Mouse (Mus musculus) embryonic facial prominence, embryonic 11.5 days (tissue): Measurements from ENCODE around the gene Naaladl2. TPM values are rescaled to one million over a fixed set of nuclear protein-coding genes. Genes with fewer than 3 reads are reported as not detected.

Experiments used
- ATAC-seq: fragments of 200-750 bp; cut with Nextera tagmentation; replicated peaks from 2 replicates; pipeline ENCODE4 v1.8.0; 2017; ENCODE audit warnings: low read depth; ENCODE audit not compliant: insufficient number of reproducible peaks, low FRiP score, low TSS enrichment
- DNase-seq: peaks from one replicate; pipeline ENCODE4 v3.0.0-alpha.2; 2015; ENCODE audit warnings: low spot score
- H3K27ac ChIP-seq: fragments of 300-500 bp; sonication (generic); replicated peaks from 2 replicates; pipeline ENCODE4 v1.5.1; 2014; ENCODE audit warnings: mild to moderate bottlenecking, low read depth, low read length, control low read depth
- H3K27me3 ChIP-seq: fragments of 300-500 bp; sonication (generic); 2 replicates; pipeline ENCODE4 v1.6.1; 2014; ENCODE audit warnings: mild to moderate bottlenecking, low read length, moderate library complexity, mixed read lengths; ENCODE audit not compliant: control insufficient read depth, insufficient read depth
- H3K36me3 ChIP-seq: fragments of 300-500 bp; sonication (generic); replicated peaks from 2 replicates; pipeline ENCODE4 v1.6.1; 2014; ENCODE audit warnings: low read depth, mild to moderate bottlenecking, low read length, moderate library complexity, mixed read lengths; ENCODE audit not compliant: control insufficient read depth, insufficient read depth
- H3K4me1 ChIP-seq: fragments of 300-500 bp; sonication (generic); 2 replicates; pipeline ENCODE4 v1.6.1; 2014; ENCODE audit warnings: low read length, mixed read lengths; ENCODE audit not compliant: control insufficient read depth, insufficient read depth
- H3K4me2 ChIP-seq: fragments of 300-500 bp; sonication (generic); 2 replicates; pipeline ENCODE4 v1.6.1; 2014; ENCODE audit warnings: low read depth, mild to moderate bottlenecking, control low read depth, low read length, moderate library complexity
- H3K4me3 ChIP-seq: fragments of 300-500 bp; sonication (generic); 2 replicates; pipeline ENCODE4 v1.5.1; 2014; ENCODE audit warnings: low read depth, low read length, control low read depth
- H3K9ac ChIP-seq: fragments of 300-500 bp; sonication (generic); replicated peaks from 2 replicates; pipeline ENCODE4 v1.6.1; 2014; ENCODE audit warnings: mild to moderate bottlenecking, control low read depth, low read length
- H3K9me3 ChIP-seq: fragments of 300-500 bp; sonication (generic); replicated peaks from 2 replicates; pipeline ENCODE4 v1.6.1; 2016; ENCODE audit warnings: mild to moderate bottlenecking, low read length, inconsistent platforms, mixed read lengths; ENCODE audit not compliant: control insufficient read depth
- WGBS: fragments of 180-500 bp; shearing (Covaris S2); extraction: QIAGEN DNeasy Blood & Tissue Kit; methylation state at CpG from one replicate; pipeline ENCODE4 v1.1.7; 2014; 5-methylcytosine and 5-hydroxymethylcytosine counted together
- polyA plus RNA-seq: library from polyadenylated mRNA; unstranded; fragments of >200 nt; fragmentation: Nextera tagmentation; extraction: Ambion mirVana; gene quantifications from 2 replicates; pipeline ENCODE4 v1.2.1, GENCODE M21; 2014

Naaladl2 gene
- polyA plus RNA-seq, 1 experiment from 2014 or later = 0.49 TPM

GRCm38 (mm10) chr3:24665408-24665807 lies 478.7 kb downstream of the Naaladl2 start:
- WGBS = 86% methylated on average over 1 of the region's 1 CpGs
- ATAC-seq = no peak

DNA sequence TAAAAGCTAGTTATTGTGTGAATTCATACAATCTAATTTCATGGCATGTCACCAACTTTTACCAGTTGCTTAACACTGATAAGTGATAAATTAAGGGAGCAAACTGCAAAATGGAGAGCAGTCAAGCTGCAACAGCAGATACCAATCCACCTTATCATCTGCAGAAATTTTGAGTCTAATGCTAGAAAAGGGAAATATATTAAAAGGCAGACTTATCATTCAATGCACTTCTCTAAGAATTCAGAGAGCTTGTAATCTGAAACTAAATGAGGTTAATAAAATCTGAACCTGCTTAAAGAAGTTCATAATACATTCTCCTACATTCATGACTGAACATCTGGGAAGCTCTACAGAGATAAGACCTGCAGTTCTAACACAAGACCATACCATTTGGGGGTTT lies 480.3 kb downstream of the Naaladl2 start:
- H3K27ac ChIP-seq = no peak overlapping the region
- no peak for DNase-seq
- H3K36me3 ChIP-seq = no peaks in the 10 kb centered on the region
- H3K4me3 ChIP-seq = no peak overlapping the region
- H3K9me3 ChIP-seq = no peaks in the 10 kb centered on the region
- H3K27me3 ChIP-seq = no peaks in the 10 kb centered on the region
- ATAC-seq = no peak
- H3K4me2 ChIP-seq = no peak overlapping the region
- no peak overlapping the region for H3K9ac ChIP-seq
- H3K4me1 ChIP-seq = no peaks in the 10 kb centered on the region

More at GRCm38 (mm10) chr3:24665408-24665807, 478.7 kb downstream of the Naaladl2 start:
- Histone ChIP-seq H3K27me3 (no peaks in the 10 kb centered on the region), H3K4me3 (no peak overlapping the region), H3K36me3 (no peaks in the 10 kb centered on the region), H3K4me2 (no peak overlapping the region), H3K9me3 (no peaks in the 10 kb centered on the region), H3K9ac (no peak overlapping the region), H3K4me1 (no peaks in the 10 kb centered on the region), H3K27ac (no peak overlapping the region)
- DNase-seq = no peak

DNA sequence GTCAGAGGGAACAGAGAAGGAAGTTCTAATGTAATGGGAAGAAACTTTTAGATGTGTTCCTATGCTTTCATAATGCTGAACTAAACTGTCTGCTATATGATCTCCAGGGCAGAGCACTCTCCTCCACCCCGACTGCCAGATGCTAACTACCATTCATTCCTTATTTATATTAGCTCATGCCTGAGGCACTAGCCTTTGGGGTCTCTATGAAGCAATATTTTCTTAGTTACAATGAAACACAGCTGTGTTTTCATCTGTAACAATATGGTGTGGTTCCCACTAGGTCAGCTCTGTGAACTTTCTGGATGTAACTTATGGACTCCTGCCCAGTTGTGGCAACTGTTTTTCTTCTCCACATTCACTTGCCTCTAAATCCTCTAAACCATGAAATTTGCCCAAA lies 514.0 kb downstream of the Naaladl2 start:
- Histone ChIP-seq H3K36me3 (no peaks in the 10 kb centered on the region), H3K9me3 (no peaks in the 10 kb centered on the region), H3K4me2 (no peak overlapping the region), H3K4me1 (no peaks in the 10 kb centered on the region), H3K9ac (no peak overlapping the region), H3K4me3 (no peak overlapping the region), H3K27me3 (no peaks in the 10 kb centered on the region), H3K27ac (no peak overlapping the region)
- ATAC-seq (no peak; the same call in 1 of the 2 replicates), DNase-seq (peak; percentile 69)
- 11% methylated on average over 1 of the region's 1 CpGs for WGBS

DNA sequence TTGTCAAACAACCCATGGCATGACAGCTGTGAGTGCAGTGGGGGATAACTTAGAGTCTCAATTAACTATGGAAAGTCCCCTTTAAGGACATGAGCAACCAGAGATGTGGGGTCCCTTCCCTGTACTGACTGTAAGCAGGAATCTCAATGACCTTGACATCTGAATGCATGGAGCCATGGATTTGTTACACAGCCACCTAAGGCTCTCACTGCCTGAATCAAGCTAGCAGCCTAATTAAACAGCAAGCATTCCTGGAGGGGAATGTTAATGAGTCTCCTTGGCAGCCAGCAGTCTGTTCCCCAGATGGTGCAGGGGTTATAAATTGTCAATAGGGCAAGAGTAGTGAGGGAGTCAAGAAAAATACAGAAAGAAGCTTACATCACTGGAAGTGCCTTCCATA lies 538.6 kb downstream of the Naaladl2 start:
- no peaks in the 10 kb centered on the region for H3K4me1 ChIP-seq
- no peak overlapping the region for H3K27ac ChIP-seq
- no peak overlapping the region for H3K4me3 ChIP-seq
- DNase-seq (peak; percentile 9), ATAC-seq (no peak; the same call in 1 of the 2 replicates)
- H3K9ac ChIP-seq = no peak overlapping the region
- H3K27me3 ChIP-seq = no peaks in the 10 kb centered on the region
- no peak overlapping the region for H3K4me2 ChIP-seq
- no peaks in the 10 kb centered on the region for H3K9me3 ChIP-seq
- no peaks in the 10 kb centered on the region for H3K36me3 ChIP-seq

DNA sequence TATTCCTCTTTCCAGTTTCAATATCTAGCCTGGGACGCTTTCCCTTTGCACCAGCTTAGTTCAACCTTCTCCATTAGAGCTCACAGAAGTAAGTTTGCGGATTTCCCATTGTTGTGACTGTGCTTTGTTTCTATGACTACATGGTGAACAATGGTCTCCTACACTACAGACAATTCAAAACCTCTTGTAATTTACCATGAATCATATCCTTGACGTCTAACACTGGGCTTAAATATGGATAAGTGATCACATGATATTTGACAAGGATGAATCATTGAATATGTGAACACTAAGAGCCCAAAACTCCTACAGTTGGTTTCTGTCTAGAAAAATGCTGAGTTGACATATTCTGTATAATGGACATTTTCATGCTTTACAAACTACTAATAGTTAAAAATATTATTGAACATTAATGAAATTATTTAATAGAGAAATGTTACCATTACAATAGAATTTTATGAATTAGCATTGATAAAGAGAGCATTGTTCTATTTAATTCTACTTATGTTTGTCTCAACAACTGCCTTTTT lies 539.2 kb downstream of the Naaladl2 start:
- no peak overlapping the region for H3K4me3 ChIP-seq
- WGBS = 87% methylated on average over 3 of the region's 3 CpGs
- ATAC-seq = no peak

GRCm38 (mm10) chr3:24595447-24595846 lies 548.6 kb downstream of the Naaladl2 start:
- no peaks in the 10 kb centered on the region for H3K4me1 ChIP-seq
- H3K9me3 ChIP-seq = no peaks in the 10 kb centered on the region
- H3K4me3 ChIP-seq = no peak overlapping the region
- no peak overlapping the region for H3K4me2 ChIP-seq
- H3K27ac ChIP-seq = no peak overlapping the region
- DNase-seq (no peak), ATAC-seq (no peak)
- 88% methylated on average over 2 of the region's 2 CpGs for WGBS
- H3K36me3 ChIP-seq = no peaks in the 10 kb centered on the region
- H3K27me3 ChIP-seq = no peaks in the 10 kb centered on the region
- no peak overlapping the region for H3K9ac ChIP-seq

More for the DNA sequence above, 539.2 kb downstream of the Naaladl2 start:
- no peak overlapping the region for H3K9ac ChIP-seq
- no peak overlapping the region for H3K27ac ChIP-seq
- H3K4me1 ChIP-seq = no peaks in the 10 kb centered on the region
- no peak for DNase-seq
- no peak overlapping the region for H3K4me2 ChIP-seq
- H3K9me3 ChIP-seq = no peaks in the 10 kb centered on the region
- no peaks in the 10 kb centered on the region for H3K36me3 ChIP-seq
- no peaks in the 10 kb centered on the region for H3K27me3 ChIP-seq

- Histone ChIP-seq H3K36me3 (no peaks in the 10 kb centered on the region), H3K4me3 (no peak overlapping the region)
Measured at GRCm38 (mm10) chr3:24556617-24557016, 587.4 kb downstream of the Naaladl2 start.

GRCm38 (mm10) chr3:24553701-24554100 lies 590.4 kb downstream of the Naaladl2 start:
- 86% methylated on average over 5 of the region's 5 CpGs for WGBS
- no peaks in the 10 kb centered on the region for H3K4me1 ChIP-seq
- no peaks in the 10 kb centered on the region for H3K9me3 ChIP-seq
- no peak overlapping the region for H3K9ac ChIP-seq
- H3K4me2 ChIP-seq = no peak overlapping the region
- no peaks in the 10 kb centered on the region for H3K27me3 ChIP-seq
- ATAC-seq = no peak
- H3K36me3 ChIP-seq = no peaks in the 10 kb centered on the region
- no peak for DNase-seq
- no peak overlapping the region for H3K27ac ChIP-seq
- H3K4me3 ChIP-seq = no peak overlapping the region

More at GRCm38 (mm10) chr3:24556617-24557016, 587.4 kb downstream of the Naaladl2 start:
- WGBS = 80% methylated on average over 1 of the region's 1 CpGs
- Histone ChIP-seq H3K27ac (no peak overlapping the region), H3K9me3 (no peaks in the 10 kb centered on the region), H3K27me3 (no peaks in the 10 kb centered on the region), H3K4me2 (no peak overlapping the region), H3K9ac (no peak overlapping the region), H3K4me1 (no peaks in the 10 kb centered on the region)
- DNase-seq (no peak), ATAC-seq (no peak)
